Mouse (Mus musculus) myocyte (in vitro differentiated cells): ENCODE measurements around the gene Duox2. TPM values are rescaled to one million over a fixed set of nuclear protein-coding genes. Genes with fewer than 3 reads are reported as not detected.
A peak's percentile ranks its signal among the peaks of the same experiment; 100 is the strongest.

ENCODE experiments used
- H3K27me3 ChIP-seq: one replicate; pipeline ENCODE4 v1.6.1; 2011; ENCODE audit not compliant: control insufficient read depth, insufficient read depth, insufficient read length
- H3K36me3 ChIP-seq: one replicate; pipeline ENCODE4 v1.6.1; 2011; ENCODE audit not compliant: control insufficient read depth, insufficient read depth
- H3K4me2 ChIP-seq: one replicate; pipeline ENCODE4 v1.6.1; 2011; ENCODE audit warnings: low read depth, control low read depth
- H3K4me3 ChIP-seq: one replicate; pipeline ENCODE4 v1.5.1; 2011; ENCODE audit warnings: mild to moderate bottlenecking, control low read depth, moderate library complexity
- H3K79me2 ChIP-seq: one replicate; pipeline ENCODE4 v1.6.1; 2011; ENCODE audit not compliant: control insufficient read depth, insufficient read depth
- H3ac ChIP-seq: one replicate; pipeline ENCODE4 v1.6.1; 2011; ENCODE audit not compliant: control insufficient read depth, insufficient read length
- CEBPB ChIP-seq: IDR thresholded peaks from 2 replicates; pipeline ENCODE4 v1.6.1; 2011; ENCODE audit warnings: mild to moderate bottlenecking, moderate library complexity; ENCODE audit not compliant: poor library complexity, insufficient read depth, severe bottlenecking
- E2F4 ChIP-seq: IDR thresholded peaks from one replicate; pipeline ENCODE4 v1.6.1; 2011; ENCODE audit warnings: mild to moderate bottlenecking, control low read depth, moderate library complexity; ENCODE audit not compliant: insufficient read depth
- MAX ChIP-seq: IDR thresholded peaks from one replicate; pipeline ENCODE4 v1.6.1; 2011; ENCODE audit warnings: low read depth, mild to moderate bottlenecking, control low read depth
- MYOD1 ChIP-seq, 3 experiments: IDR thresholded peaks; one replicate each; pipeline ENCODE4 v1.6.1; 2011; ENCODE audit warnings: control low read depth in 2 of 3, low read depth in 2 of 3, mild to moderate bottlenecking in 2 of 3, moderate library complexity in 1 of 3; ENCODE audit not compliant: insufficient read length in 2 of 3, control insufficient read depth in 1 of 3
- MYOG ChIP-seq, 3 experiments: IDR thresholded peaks; one replicate each; pipeline ENCODE4 v1.6.1; 2011; ENCODE audit warnings: control low read depth in 2 of 3, low read depth in 2 of 3, mild to moderate bottlenecking in 2 of 3; ENCODE audit not compliant: insufficient read length in 2 of 3, control insufficient read depth in 1 of 3, insufficient read depth in 1 of 3
- POLR2A ChIP-seq: IDR thresholded peaks from one replicate; pipeline ENCODE4 v1.6.1; 2011; ENCODE audit warnings: low read depth, mild to moderate bottlenecking, control low read depth, moderate library complexity; ENCODE audit not compliant: insufficient read length
- POLR2AphosphoS2 ChIP-seq: IDR thresholded peaks from one replicate; pipeline ENCODE4 v1.6.1; 2011; ENCODE audit warnings: low read depth, control low read depth; ENCODE audit not compliant: insufficient read length
- REST ChIP-seq: IDR thresholded peaks from one replicate; pipeline ENCODE4 v1.6.1; 2011; ENCODE audit warnings: mild to moderate bottlenecking, control low read depth, moderate library complexity; ENCODE audit not compliant: insufficient read depth, insufficient read length
- SRF ChIP-seq: IDR thresholded peaks from one replicate; pipeline ENCODE4 v1.6.1; 2011; ENCODE audit warnings: low read depth; ENCODE audit not compliant: control insufficient read depth, insufficient read length
- TCF12 ChIP-seq: IDR thresholded peaks from one replicate; pipeline ENCODE4 v1.6.1; 2011; ENCODE audit warnings: mild to moderate bottlenecking, control low read depth; ENCODE audit not compliant: poor library complexity, insufficient read depth, severe bottlenecking
- TCF3 ChIP-seq: IDR thresholded peaks from one replicate; pipeline ENCODE4 v1.6.1; 2011; ENCODE audit warnings: low read depth, control low read depth; ENCODE audit not compliant: insufficient read length
- USF1 ChIP-seq: IDR thresholded peaks from one replicate; pipeline ENCODE4 v1.6.1; 2011; ENCODE audit warnings: low read depth, mild to moderate bottlenecking, control low read depth, moderate library complexity
- polyA plus RNA-seq: library from polyadenylated mRNA; unstranded; fragments of >200 nt; fragmentation: generic; extraction: Trizol; gene quantifications from one replicate; pipeline ENCODE4 v1.2.1, GENCODE M21; 2012; ENCODE audit warnings: missing spikeins

The Duox2 gene
- polyA plus RNA-seq, 1 experiment = 0.12 TPM

GRCm38 (mm10) chr2:122323960-122324359, 25.7 kb upstream of the Duox2 start:
- Histone ChIP-seq H3ac (no peak overlapping the region), H3K27me3 (no peaks in the 10 kb centered on the region), H3K4me3 (no peak overlapping the region), H3K79me2 (no peaks in the 10 kb centered on the region), H3K36me3 (no peaks in the 10 kb centered on the region), H3K4me2 (no peak overlapping the region)
- no peak for TF ChIP-seq E2F4
- no peak for TF ChIP-seq CEBPB
- no peak for TF ChIP-seq POLR2A
- no peak for TF ChIP-seq TCF3
- no peak for TF ChIP-seq SRF
- TF ChIP-seq MAX = no peak
- TF ChIP-seq USF1 = no peak
- no peak for TF ChIP-seq TCF12
- no peak for TF ChIP-seq REST
- TF ChIP-seq MYOD1 (IDR thresholded peaks at IDR 0.05; ENCODE audit: control insufficient read depth in 1 of 3, insufficient read length in 2 of 3, low read depth in 2 of 3) = no peak
- no peak for TF ChIP-seq POLR2AphosphoS2

DNA sequence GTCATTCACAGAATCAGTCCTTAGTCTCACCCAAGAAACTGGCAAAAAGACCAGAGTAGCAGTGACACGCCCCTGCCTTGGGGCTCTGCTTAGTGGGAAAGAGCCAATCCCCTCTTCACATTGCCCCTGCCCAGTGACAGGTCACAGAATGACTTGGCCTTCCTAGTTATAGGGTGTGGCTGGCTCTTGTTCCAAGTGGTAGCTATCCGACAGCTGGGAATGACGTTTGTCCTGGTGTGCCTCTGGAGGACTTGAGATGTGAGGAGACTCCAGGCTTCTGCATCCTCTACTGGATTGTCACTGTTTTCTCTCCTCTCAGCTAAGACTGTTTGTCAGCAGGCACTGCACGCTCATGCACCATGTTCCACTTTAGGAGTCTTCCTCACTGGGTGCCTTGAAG, 19.1 kb upstream of the Duox2 start:
- Histone ChIP-seq H3K79me2 (no peaks in the 10 kb centered on the region), H3K27me3 (no peaks in the 10 kb centered on the region), H3K4me3 (no peak overlapping the region), H3K4me2 (no peak overlapping the region), H3K36me3 (no peaks in the 10 kb centered on the region), H3ac (no peak overlapping the region)
- TF ChIP-seq MYOD1 (IDR thresholded peaks at IDR 0.05; ENCODE audit: control insufficient read depth in 1 of 3, insufficient read length in 2 of 3, low read depth in 2 of 3) = peak in 1 of 3 experiments; percentile 68
- peak in 2 of 3 experiments; percentile 18 to 73 for TF ChIP-seq MYOG (IDR thresholded peaks at IDR 0.05; ENCODE audit: control insufficient read depth in 1 of 3, insufficient read depth in 1 of 3, insufficient read length in 2 of 3, low read depth in 2 of 3)
- no peak for TF ChIP-seq TCF12
- no peak for TF ChIP-seq POLR2AphosphoS2
- TF ChIP-seq SRF = no peak

GRCm38 (mm10) chr2:122315372-122315771, 17.1 kb upstream of the Duox2 start, which contains the start of gene Duox1:
Gene Duox1 (plus strand): TSS chr2:122315672.
- H3K27me3 ChIP-seq = no peaks in the 10 kb centered on the region
- H3K4me3 ChIP-seq = no peak within 1 kb of the TSS
- H3K36me3 ChIP-seq = no peaks in the 10 kb centered on the region
- no peak within 1 kb of the TSS for H3K4me2 ChIP-seq
- TF ChIP-seq E2F4 (no peak), MAX (no peak), CEBPB (no peak), SRF (no peak), TCF3 (no peak), MYOG (IDR thresholded peaks at IDR 0.05; ENCODE audit: control insufficient read depth in 1 of 3, insufficient read depth in 1 of 3, insufficient read length in 2 of 3, low read depth in 2 of 3) (no peak), MYOD1 (IDR thresholded peaks at IDR 0.05; ENCODE audit: control insufficient read depth in 1 of 3, insufficient read length in 2 of 3, low read depth in 2 of 3) (no peak), REST (no peak), USF1 (no peak), TCF12 (no peak), POLR2A (no peak), POLR2AphosphoS2 (no peak)
- no peaks in the 10 kb centered on the region for H3K79me2 ChIP-seq
- H3ac ChIP-seq = no peak within 1 kb of the TSS

GRCm38 (mm10) chr2:122313536-122313935, 15.3 kb upstream of the Duox2 start, which contains the start of gene Duoxa1:
Gene Duoxa1 (minus strand): TSS chr2:122313730.
- H3K4me3 ChIP-seq = no peak within 1 kb of the TSS
- H3ac ChIP-seq = no peak within 1 kb of the TSS
- no peaks in the 10 kb centered on the region for H3K27me3 ChIP-seq
- no peak within 1 kb of the TSS for H3K4me2 ChIP-seq
- H3K36me3 ChIP-seq = no peaks in the 10 kb centered on the region
- H3K79me2 ChIP-seq = no peaks in the 10 kb centered on the region
- TF ChIP-seq CEBPB (no peak), MYOG (IDR thresholded peaks at IDR 0.05; ENCODE audit: control insufficient read depth in 1 of 3, insufficient read depth in 1 of 3, insufficient read length in 2 of 3, low read depth in 2 of 3) (no peak), REST (no peak), USF1 (no peak), E2F4 (no peak), SRF (no peak), POLR2AphosphoS2 (no peak), MYOD1 (IDR thresholded peaks at IDR 0.05; ENCODE audit: control insufficient read depth in 1 of 3, insufficient read length in 2 of 3, low read depth in 2 of 3) (no peak), TCF12 (no peak), TCF3 (no peak), MAX (no peak), POLR2A (no peak)

- H3K27me3 ChIP-seq = no peaks in the 10 kb centered on the region
- H3K4me3 ChIP-seq = no peak overlapping the region
- H3ac ChIP-seq = no peak overlapping the region
- no peaks in the 10 kb centered on the region for H3K36me3 ChIP-seq
- H3K79me2 ChIP-seq = no peaks in the 10 kb centered on the region
- no peak overlapping the region for H3K4me2 ChIP-seq
- TF ChIP-seq TCF3 (no peak), MYOG (IDR thresholded peaks at IDR 0.05; ENCODE audit: control insufficient read depth in 1 of 3, insufficient read depth in 1 of 3, insufficient read length in 2 of 3, low read depth in 2 of 3) (no peak), CEBPB (no peak), USF1 (no peak), REST (no peak), POLR2A (no peak), POLR2AphosphoS2 (no peak), E2F4 (no peak), MYOD1 (IDR thresholded peaks at IDR 0.05; ENCODE audit: control insufficient read depth in 1 of 3, insufficient read length in 2 of 3, low read depth in 2 of 3) (no peak), SRF (no peak), TCF12 (no peak), MAX (no peak)
These were observed 14.6 kb upstream of the Duox2 start for GRCm38 (mm10) chr2:122312722-122313417.
